Mouse (Mus musculus) effector memory CD4-positive, alpha-beta T cell, adult 7 months (primary cell): ENCODE data around the gene Wdr26. TPM values are rescaled to one million over a fixed set of nuclear protein-coding genes. Genes with fewer than 3 reads are reported as not detected.

ENCODE experiments used
- polyA plus RNA-seq: library from polyadenylated mRNA; unstranded; fragments of 100-300 nt; shearing (Covaris generic); gene quantifications from one replicate; pipeline ENCODE4 v1.2.1, GENCODE M21; 2017

The Wdr26 gene
- 51.5 TPM for polyA plus RNA-seq

DNA sequence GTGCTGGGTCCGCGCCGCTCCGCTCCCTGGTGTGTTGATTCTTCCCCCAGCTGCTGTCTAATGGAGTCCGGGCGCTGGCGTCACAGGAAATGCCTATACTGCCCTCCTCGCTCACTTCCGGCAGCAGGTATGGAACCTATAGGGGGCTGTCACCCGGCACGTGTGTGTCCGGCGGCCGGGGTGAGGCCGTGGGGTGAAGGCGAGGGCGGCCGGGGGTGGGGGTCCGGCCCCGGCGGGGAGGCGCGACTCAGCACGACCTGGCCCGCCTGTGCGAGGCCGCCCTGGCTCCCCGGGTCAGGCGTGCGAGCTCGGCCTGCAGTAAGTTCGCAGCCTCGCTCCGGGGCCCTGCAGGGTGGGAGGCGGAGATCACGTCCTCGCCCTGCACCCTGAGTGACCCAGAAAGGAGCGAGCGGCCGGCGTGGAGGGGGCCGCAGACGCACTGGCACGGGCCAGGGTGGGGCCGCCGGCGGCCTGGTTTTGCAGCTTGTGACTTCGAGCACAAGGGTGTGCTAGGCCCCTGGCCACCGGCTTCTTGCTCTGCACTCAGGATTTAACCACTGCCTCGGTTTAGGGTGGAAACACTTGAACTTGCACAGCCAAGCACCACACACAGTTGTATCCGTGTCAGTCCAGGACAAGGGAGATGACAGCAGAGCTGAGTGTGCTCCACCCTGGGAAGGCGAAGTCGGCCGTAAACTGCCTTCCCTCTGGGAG is at the start of gene Wdr26:
Wdr26 (minus strand) TSS at position 82 of the 714 bp plus-strand sequence.

DNA sequence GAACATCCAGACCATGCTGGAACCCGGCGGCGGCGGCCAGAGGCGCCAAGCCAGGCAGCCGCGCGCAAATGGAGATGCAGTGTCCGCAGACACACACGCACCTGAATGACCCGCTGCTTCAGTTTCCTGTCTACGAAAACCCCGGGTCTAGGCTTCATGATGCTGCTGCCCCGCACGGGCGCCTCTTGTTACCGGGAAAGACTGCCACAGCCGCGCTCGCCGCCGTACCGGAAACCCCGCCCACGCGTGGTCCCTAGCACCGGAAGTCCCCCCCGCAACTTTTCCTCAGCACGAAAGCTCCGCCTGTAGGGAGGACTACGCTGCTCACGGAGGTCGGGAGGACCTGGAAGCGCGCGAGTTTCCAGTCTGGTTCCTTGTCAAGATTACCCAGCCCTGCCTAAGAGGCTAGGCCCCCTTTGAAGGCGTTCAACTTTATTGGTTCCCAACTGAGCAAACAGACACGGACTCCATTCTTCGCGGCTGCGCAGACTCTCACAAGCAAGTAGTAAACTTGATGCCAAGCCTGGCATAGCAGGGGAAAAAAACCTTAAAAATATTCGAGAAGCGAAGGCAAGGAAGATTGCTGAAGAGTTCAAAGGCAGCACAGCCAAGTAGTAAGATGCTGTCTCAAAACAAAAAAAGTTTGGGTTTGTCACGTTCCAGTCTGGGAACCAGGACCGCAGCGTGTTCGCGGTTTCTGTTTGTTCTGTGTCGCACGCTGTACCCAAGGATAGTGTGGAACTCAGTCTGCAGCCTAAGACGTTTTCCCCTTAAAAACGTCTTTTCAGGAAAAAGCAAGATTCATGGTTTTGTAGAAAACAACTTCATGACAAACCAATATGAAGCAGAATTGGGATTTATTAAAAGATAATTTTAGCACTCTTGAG is 67.6 kb downstream of the Wdr26 start, which contains the start of the genes Nvl and Cnih4:
Nvl (minus strand) TSS at position 255 of the 887 bp plus-strand sequence.
Cnih4 (plus strand) TSS at position 744 of the 887 bp plus-strand sequence.

Other genes with a start within 250 kb of the Wdr26 start
- gene Ephx1, start 191.1 kb downstream of the Wdr26 start, polyA plus RNA-seq, result 10.7 TPM
- not detected for gene 9130409I23Rik, start 160.8 kb downstream of the Wdr26 start, polyA plus RNA-seq
- gene Nvl, start 67.8 kb downstream of the Wdr26 start, polyA plus RNA-seq, result 22.5 TPM
- 40.4 TPM for gene Cnih4, start 67.3 kb downstream of the Wdr26 start, polyA plus RNA-seq
- 0.22 TPM for gene Cnih3, start 140.6 kb upstream of the Wdr26 start, polyA plus RNA-seq